Mouse (Mus musculus) lung, postnatal 0 days (tissue): ENCODE measurements around the gene Cacna2d1. TPM values are rescaled to one million over a fixed set of nuclear protein-coding genes. Genes with fewer than 3 reads are reported as not detected.

ENCODE experiments used
- ATAC-seq: fragments of 200-750 bp; cut with Nextera tagmentation; 2 replicates; pipeline ENCODE4 v1.8.0; 2017; ENCODE audit warnings: moderate library complexity
- DNase-seq: peaks from one replicate; pipeline ENCODE4 v3.0.0-alpha.2; 2016; ENCODE audit warnings: low spot score
- H3K27ac ChIP-seq: fragments of 300-500 bp; sonication (generic); 2 replicates; pipeline ENCODE4 v1.5.1; 2014; ENCODE audit warnings: antibody characterized with exemption, mild to moderate bottlenecking, low read length, mixed read lengths
- H3K27me3 ChIP-seq: fragments of 300-500 bp; sonication (generic); replicated peaks from 2 replicates; pipeline ENCODE4 v1.6.1; 2014; ENCODE audit warnings: low read length, mixed read lengths; ENCODE audit not compliant: insufficient read depth
- H3K36me3 ChIP-seq: fragments of 300-500 bp; sonication (generic); 2 replicates; pipeline ENCODE4 v1.6.1; 2014; ENCODE audit warnings: low read length, mixed read lengths; ENCODE audit not compliant: insufficient read depth
- H3K4me1 ChIP-seq: fragments of 300-500 bp; sonication (generic); 2 replicates; pipeline ENCODE4 v1.6.1; 2014; ENCODE audit warnings: antibody characterized with exemption, low read depth, low read length, mixed read lengths; ENCODE audit not compliant: insufficient read depth
- H3K4me2 ChIP-seq: fragments of 300-500 bp; sonication (generic); replicated peaks from 2 replicates; pipeline ENCODE4 v1.6.1; 2014; ENCODE audit warnings: low read depth, mild to moderate bottlenecking, low read length, moderate library complexity, mixed read lengths
- H3K4me3 ChIP-seq: fragments of 300-500 bp; sonication (generic); 2 replicates; pipeline ENCODE4 v1.5.1; 2014; ENCODE audit warnings: low read depth, low read length
- H3K9ac ChIP-seq: fragments of 300-500 bp; sonication (generic); replicated peaks from 2 replicates; pipeline ENCODE4 v1.6.1; 2014; ENCODE audit warnings: low read depth, mild to moderate bottlenecking
- H3K9me3 ChIP-seq: fragments of 300-500 bp; sonication (generic); 2 replicates; pipeline ENCODE4 v1.6.1; 2016; ENCODE audit warnings: low read length, mixed read lengths
- CTCF ChIP-seq: IDR thresholded peaks from 2 replicates; pipeline ENCODE4 v1.5.1; 2016; ENCODE audit warnings: antibody characterized with exemption, mild to moderate bottlenecking
- EP300 ChIP-seq: IDR thresholded peaks from 2 replicates; pipeline ENCODE4 v1.6.1; 2016; ENCODE audit warnings: antibody characterized with exemption, mild to moderate bottlenecking, control low read depth
- WGBS: fragments of 180-500 bp; shearing (Covaris S2); extraction: QIAGEN DNeasy Blood & Tissue Kit; methylation state at CpG from one replicate; pipeline ENCODE4 v1.1.7; 2014; 5-methylcytosine and 5-hydroxymethylcytosine counted together
- polyA plus RNA-seq: library from polyadenylated mRNA; unstranded; fragments of >200 nt; fragmentation: Nextera tagmentation; extraction: Ambion mirVana; gene quantifications from 2 replicates; pipeline ENCODE4 v1.2.1, GENCODE M21; 2015

Cacna2d1 gene
- polyA plus RNA-seq, 1 experiment from 2014 or later = 8.4 TPM

GRCm38 (mm10) chr5:16121334-16121733 is 186.8 kb downstream of the Cacna2d1 start:
- DNase-seq (no peak), ATAC-seq (no peak)
- Histone ChIP-seq H3K4me3 (no peak overlapping the region), H3K4me2 (no peak overlapping the region), H3K36me3 (no peaks in the 10 kb centered on the region), H3K9ac (no peak overlapping the region), H3K27me3 (no peaks in the 10 kb centered on the region), H3K9me3 (no peaks in the 10 kb centered on the region), H3K27ac (no peak overlapping the region), H3K4me1 (no peaks in the 10 kb centered on the region)
- 60% methylated on average over 11 of the region's 11 CpGs for WGBS
- TF ChIP-seq EP300 (no peak), CTCF (no peak)

GRCm38 (mm10) chr5:16122110-16122509 is 187.6 kb downstream of the Cacna2d1 start:
- Histone ChIP-seq H3K27me3 (no peaks in the 10 kb centered on the region), H3K4me3 (no peak overlapping the region), H3K36me3 (no peaks in the 10 kb centered on the region), H3K9ac (no peak overlapping the region), H3K4me2 (no peak overlapping the region), H3K27ac (no peak overlapping the region), H3K4me1 (no peaks in the 10 kb centered on the region), H3K9me3 (no peaks in the 10 kb centered on the region)
- ATAC-seq = no peak
- no peak for DNase-seq
- no peak for TF ChIP-seq CTCF
- no peak for TF ChIP-seq EP300
- WGBS = 77% methylated on average over 6 of the region's 6 CpGs

- Histone ChIP-seq H3K4me2 (no peak overlapping the region), H3K9ac (no peak overlapping the region), H3K9me3 (no peaks in the 10 kb centered on the region), H3K4me1 (no peaks in the 10 kb centered on the region), H3K4me3 (no peak overlapping the region), H3K36me3 (no peaks in the 10 kb centered on the region), H3K27me3 (no peaks in the 10 kb centered on the region), H3K27ac (no peak overlapping the region)
- TF ChIP-seq CTCF = no peak
- TF ChIP-seq EP300 = no peak
- 75% methylated on average over 6 of the region's 6 CpGs for WGBS
- DNase-seq (no peak), ATAC-seq (no peak)
Observed at GRCm38 (mm10) chr5:16134286-16135094, 200.0 kb downstream of the Cacna2d1 start.

- Histone ChIP-seq H3K27ac (no peak overlapping the region), H3K9ac (no peak overlapping the region), H3K4me2 (no peak overlapping the region), H3K4me1 (no peaks in the 10 kb centered on the region), H3K9me3 (no peaks in the 10 kb centered on the region), H3K4me3 (no peak overlapping the region), H3K27me3 (no peaks in the 10 kb centered on the region), H3K36me3 (no peaks in the 10 kb centered on the region)
- ATAC-seq = no peak
- TF ChIP-seq EP300 = no peak
- TF ChIP-seq CTCF = no peak
- 80% methylated on average over 3 of the region's 3 CpGs for WGBS
- no peak for DNase-seq
Observed at GRCm38 (mm10) chr5:16135986-16136385, 201.5 kb downstream of the Cacna2d1 start.

GRCm38 (mm10) chr5:16136839-16137238 is 202.3 kb downstream of the Cacna2d1 start:
- TF ChIP-seq EP300 (no peak), CTCF (no peak)
- WGBS = 77% methylated on average over 2 of the region's 2 CpGs
- no peaks in the 10 kb centered on the region for H3K9me3 ChIP-seq
- H3K27ac ChIP-seq = no peak overlapping the region
- no peaks in the 10 kb centered on the region for H3K4me1 ChIP-seq
- no peaks in the 10 kb centered on the region for H3K27me3 ChIP-seq
- DNase-seq (no peak), ATAC-seq (no peak)
- H3K4me3 ChIP-seq = no peak overlapping the region
- no peak overlapping the region for H3K4me2 ChIP-seq
- no peak overlapping the region for H3K9ac ChIP-seq
- no peaks in the 10 kb centered on the region for H3K36me3 ChIP-seq

- no peak for ATAC-seq
Observed at GRCm38 (mm10) chr5:16146602-16147001, 212.1 kb downstream of the Cacna2d1 start.

More at GRCm38 (mm10) chr5:16146602-16147001, 212.1 kb downstream of the Cacna2d1 start:
- Histone ChIP-seq H3K27ac (no peak overlapping the region), H3K4me3 (no peak overlapping the region), H3K9me3 (no peaks in the 10 kb centered on the region), H3K9ac (no peak overlapping the region), H3K27me3 (no peaks in the 10 kb centered on the region), H3K4me2 (no peak overlapping the region), H3K36me3 (no peaks in the 10 kb centered on the region), H3K4me1 (no peaks in the 10 kb centered on the region)
- no peak for TF ChIP-seq EP300
- no peak for TF ChIP-seq CTCF
- 96% methylated on average over 1 of the region's 1 CpGs for WGBS
- no peak for DNase-seq
